Mouse (Mus musculus) stomach, embryonic 14.5 days (tissue): ENCODE measurements around the gene Pde4a. TPM values are rescaled to one million over a fixed set of nuclear protein-coding genes. Genes with fewer than 3 reads are reported as not detected.
"Not testable (repeated sequence)": the region's sequence is repeated elsewhere in the genome, so short reads cannot be mapped to it uniquely, and the experiment has no call there.

Experiments
- ATAC-seq: fragments of 200-750 bp; cut with Nextera tagmentation; 2 replicates; pipeline ENCODE4 v1.8.0; 2017; ENCODE audit warnings: low read depth, moderate TSS enrichment; ENCODE audit not compliant: insufficient number of reproducible peaks, insufficient read depth, low FRiP score
- H3K27ac ChIP-seq: fragments of 300-500 bp; sonication (generic); 2 replicates; pipeline ENCODE4 v1.5.1; 2014; ENCODE audit warnings: mild to moderate bottlenecking, low read length, moderate library complexity, mixed read lengths
- H3K27me3 ChIP-seq: fragments of 300-500 bp; sonication (generic); 2 replicates; pipeline ENCODE4 v1.6.1; 2014; ENCODE audit warnings: low read length, control low read depth, mixed read lengths; ENCODE audit not compliant: control insufficient read depth, insufficient read depth
- H3K36me3 ChIP-seq: fragments of 300-500 bp; sonication (generic); 2 replicates; pipeline ENCODE4 v1.6.1; 2014; ENCODE audit warnings: mild to moderate bottlenecking, control low read depth, low read length, moderate library complexity, mixed read lengths; ENCODE audit not compliant: control insufficient read depth, insufficient read depth
- H3K4me1 ChIP-seq: fragments of 300-500 bp; sonication (generic); 2 replicates; pipeline ENCODE4 v1.6.1; 2014; ENCODE audit warnings: low read length, control low read depth, mixed read lengths; ENCODE audit not compliant: control insufficient read depth, insufficient read depth
- H3K4me2 ChIP-seq: fragments of 300-500 bp; sonication (generic); replicated peaks from 2 replicates; pipeline ENCODE4 v1.6.1; 2014; ENCODE audit warnings: low read depth, low read length, control low read depth
- H3K4me3 ChIP-seq: fragments of 300-500 bp; sonication (generic); 2 replicates; pipeline ENCODE4 v1.5.1; 2014; ENCODE audit warnings: low read depth, low read length, control low read depth
- H3K9ac ChIP-seq: fragments of 300-500 bp; sonication (generic); replicated peaks from 2 replicates; pipeline ENCODE4 v1.6.1; 2014; ENCODE audit warnings: low read depth, mild to moderate bottlenecking, control low read depth, low read length, moderate library complexity, mixed read lengths
- H3K9me3 ChIP-seq: fragments of 300-500 bp; sonication (generic); 2 replicates; pipeline ENCODE4 v1.6.1; 2016; ENCODE audit warnings: low read depth, low read length, control low read depth; ENCODE audit not compliant: control insufficient read depth
- WGBS: fragments of 180-500 bp; shearing (Covaris S2); extraction: QIAGEN DNeasy Blood & Tissue Kit; methylation state at CpG from one replicate; pipeline ENCODE4 v1.1.7; 2014; 5-methylcytosine and 5-hydroxymethylcytosine counted together
- polyA plus RNA-seq: library from polyadenylated mRNA; unstranded; fragments of >200 nt; fragmentation: Nextera tagmentation; extraction: Ambion mirVana; gene quantifications from 2 replicates; pipeline ENCODE4 v1.2.1, GENCODE M21; 2014

The Pde4a gene
- polyA plus RNA-seq, 1 experiment from 2014 or later, result 5.4 TPM

- Histone ChIP-seq H3K9me3 (no peaks in the 10 kb centered on the region), H3K27me3 (no peaks in the 10 kb centered on the region), H3K4me1 (no peaks in the 10 kb centered on the region), H3K36me3 (no peaks in the 10 kb centered on the region), H3K27ac (no peak overlapping the region), H3K4me2 (no peak overlapping the region), H3K4me3 (no peak overlapping the region), H3K9ac (no peak overlapping the region)
- 82% methylated on average over 6 of the region's 6 CpGs for WGBS
- ATAC-seq, result no peak
Measured at GRCm38 (mm10) chr9:21210821-21211220, 45.3 kb downstream of the Pde4a start.

- no peaks in the 10 kb centered on the region for H3K9me3 ChIP-seq
- H3K27ac ChIP-seq, result no peak overlapping the region
- no peaks in the 10 kb centered on the region for H3K36me3 ChIP-seq
- no peaks in the 10 kb centered on the region for H3K27me3 ChIP-seq
- H3K9ac ChIP-seq, result no peak overlapping the region
- H3K4me3 ChIP-seq, result no peak overlapping the region
- 83% methylated on average over 7 of the region's 7 CpGs for WGBS
- H3K4me2 ChIP-seq, result no peak overlapping the region
- ATAC-seq, result no peak
- no peaks in the 10 kb centered on the region for H3K4me1 ChIP-seq
Measured at GRCm38 (mm10) chr9:21211624-21212023, 46.1 kb downstream of the Pde4a start.

GRCm38 (mm10) chr9:21213617-21214190, 48.2 kb downstream of the Pde4a start:
- WGBS, result 46% methylated on average over 7 of the region's 7 CpGs
- H3K4me2 ChIP-seq, result no peak overlapping the region
- H3K27ac ChIP-seq, result no peak overlapping the region
- H3K27me3 ChIP-seq, result no peaks in the 10 kb centered on the region
- H3K36me3 ChIP-seq, result no peaks in the 10 kb centered on the region
- H3K9me3 ChIP-seq, result no peaks in the 10 kb centered on the region
- no peaks in the 10 kb centered on the region for H3K4me1 ChIP-seq
- H3K4me3 ChIP-seq, result no peak overlapping the region
- no peak for ATAC-seq
- H3K9ac ChIP-seq, result no peak overlapping the region

- no peak overlapping the region for H3K4me2 ChIP-seq
- no peak for ATAC-seq
- 58% methylated on average over 25 of the region's 25 CpGs for WGBS
Measured at GRCm38 (mm10) chr9:21216050-21216841, 50.7 kb downstream of the Pde4a start.

GRCm38 (mm10) chr9:21219820-21220219, 54.3 kb downstream of the Pde4a start:
- no peak overlapping the region for H3K4me2 ChIP-seq
- WGBS, result 49% methylated on average over 3 of the region's 3 CpGs
- H3K9me3 ChIP-seq, result no peaks in the 10 kb centered on the region
- H3K4me1 ChIP-seq, result no peaks in the 10 kb centered on the region
- H3K9ac ChIP-seq, result no peak overlapping the region
- no peak for ATAC-seq
- no peaks in the 10 kb centered on the region for H3K27me3 ChIP-seq
- H3K4me3 ChIP-seq, result no peak overlapping the region
- no peaks in the 10 kb centered on the region for H3K36me3 ChIP-seq
- no peak overlapping the region for H3K27ac ChIP-seq

More at GRCm38 (mm10) chr9:21216050-21216841, 50.7 kb downstream of the Pde4a start:
- no peaks in the 10 kb centered on the region for H3K4me1 ChIP-seq
- H3K9ac ChIP-seq, result no peak overlapping the region
- H3K27me3 ChIP-seq, result no peaks in the 10 kb centered on the region
- no peaks in the 10 kb centered on the region for H3K36me3 ChIP-seq
- H3K9me3 ChIP-seq, result no peaks in the 10 kb centered on the region
- H3K4me3 ChIP-seq, result no peak overlapping the region
- H3K27ac ChIP-seq, result no peak overlapping the region

- no peak overlapping the region for H3K27ac ChIP-seq
- no peak overlapping the region for H3K4me3 ChIP-seq
- no peaks in the 10 kb centered on the region for H3K9me3 ChIP-seq
- WGBS, result 14% methylated on average over 21 of the region's 21 CpGs
- no peaks in the 10 kb centered on the region for H3K27me3 ChIP-seq
- H3K36me3 ChIP-seq, result no peaks in the 10 kb centered on the region
- peak; percentile 83 for ATAC-seq
- H3K9ac ChIP-seq, result no peak overlapping the region
- H3K4me2 ChIP-seq, result peak overlapping the region; percentile 28
- H3K4me1 ChIP-seq, result no peaks in the 10 kb centered on the region
Measured at GRCm38 (mm10) chr9:21220490-21221382, 55.2 kb downstream of the Pde4a start.

GRCm38 (mm10) chr9:21221383-21221929, 55.9 kb downstream of the Pde4a start:
- WGBS, result 19% methylated on average over 7 of the region's 7 CpGs
- H3K27ac ChIP-seq, result no peak overlapping the region

GRCm38 (mm10) chr9:21223490-21223889, 58.0 kb downstream of the Pde4a start:
- not testable (repeated sequence) for H3K27me3 ChIP-seq, H3K4me2 ChIP-seq, H3K9me3 ChIP-seq, H3K27ac ChIP-seq, ATAC-seq, H3K4me3 ChIP-seq, H3K36me3 ChIP-seq, H3K9ac ChIP-seq
- H3K4me1 ChIP-seq, result peaks cover 10% of the 10 kb centered on the region; the same call in 1 of the 2 replicates
- 83% methylated on average over 2 of the region's 2 CpGs for WGBS

More at GRCm38 (mm10) chr9:21221383-21221929, 55.9 kb downstream of the Pde4a start:
- no peaks in the 10 kb centered on the region for H3K9me3 ChIP-seq
- H3K4me1 ChIP-seq, result no peaks in the 10 kb centered on the region
- no peak overlapping the region for H3K4me2 ChIP-seq
- no peaks in the 10 kb centered on the region for H3K27me3 ChIP-seq
- no peak; the same call in 1 of the 2 replicates for ATAC-seq
- H3K36me3 ChIP-seq, result no peaks in the 10 kb centered on the region
- no peak overlapping the region for H3K4me3 ChIP-seq
- H3K9ac ChIP-seq, result no peak overlapping the region
